Mouse (Mus musculus): ENCODE results near the gene Sptbn4. TPM values are rescaled to one million over a fixed set of nuclear protein-coding genes. Genes with fewer than 3 reads are reported as not detected.
A peak's percentile ranks its signal among the peaks of the same experiment; 100 is the strongest.

Gene Sptbn4
- total RNA-seq, 2 experiments from 2014 or later = 0.74 to 0.87 TPM

- intact Hi-C loops (cut with DNase I) = no loop called here
- DNase-seq = peak; percentile 8 to 48
Measured at GRCm38 (mm10) chr7:27396184-27397047, 51.1 kb downstream of the Sptbn4 start.

- DNase-seq = no peak
- intact Hi-C loops (cut with DNase I) = no loop called here
Measured at GRCm38 (mm10) chr7:27395521-27396183, 51.8 kb downstream of the Sptbn4 start.

GRCm38 (mm10) chr7:27391416-27391815 is 56.1 kb downstream of the Sptbn4 start:
- intact Hi-C loops (cut with DNase I) = no loop called here
- no peak for DNase-seq

GRCm38 (mm10) chr7:27389213-27389612 is 58.3 kb downstream of the Sptbn4 start:
- DNase-seq = no peak
- intact Hi-C loops (cut with DNase I) = no loop called here

GRCm38 (mm10) chr7:27384731-27385130 is 62.8 kb downstream of the Sptbn4 start:
- intact Hi-C loops (cut with DNase I) = loop anchor here (1.0 kb wide), 1 partner anchor 48 kb away; no protein-coding TSS in a partner anchor
- DNase-seq = peak; percentile 48 to 79

GRCm38 (mm10) chr7:27384134-27384533 is 63.4 kb downstream of the Sptbn4 start:
- intact Hi-C loops (cut with DNase I) = loop anchor here (1.0 kb wide), 1 partner anchor 48 kb away; no protein-coding TSS in a partner anchor
- DNase-seq = no peak

- intact Hi-C loops (cut with DNase I) = no loop called here
- DNase-seq = no peak
Measured at GRCm38 (mm10) chr7:27383233-27383632, 64.3 kb downstream of the Sptbn4 start.

- intact Hi-C loops (cut with DNase I) = no loop called here
- DNase-seq = no peak
Measured at GRCm38 (mm10) chr7:27381560-27381959, 65.9 kb downstream of the Sptbn4 start.

- intact Hi-C loops (cut with DNase I) = no loop called here
- DNase-seq = no peak
Measured at GRCm38 (mm10) chr7:27381009-27381408, 66.5 kb downstream of the Sptbn4 start.

- intact Hi-C loops (cut with DNase I) = no loop called here
- DNase-seq = no peak
Measured at GRCm38 (mm10) chr7:27379836-27380235, 67.7 kb downstream of the Sptbn4 start.

- no peak for DNase-seq
- intact Hi-C loops (cut with DNase I) = no loop called here
Measured at GRCm38 (mm10) chr7:27378431-27378830, 69.1 kb downstream of the Sptbn4 start.

- DNase-seq = no peak
- intact Hi-C loops (cut with DNase I) = no loop called here
Measured at GRCm38 (mm10) chr7:27375274-27375673, 72.2 kb downstream of the Sptbn4 start.

- intact Hi-C loops (cut with DNase I) = no loop called here
- peak in 1 of 2 experiments; percentile 10 for DNase-seq
Measured at GRCm38 (mm10) chr7:27371715-27372462, 75.6 kb downstream of the Sptbn4 start.

GRCm38 (mm10) chr7:27369111-27369510 is 78.4 kb downstream of the Sptbn4 start:
- no peak for DNase-seq
- intact Hi-C loops (cut with DNase I) = no loop called here

GRCm38 (mm10) chr7:27367976-27368375 is 79.5 kb downstream of the Sptbn4 start:
- DNase-seq = no peak
- intact Hi-C loops (cut with DNase I) = no loop called here

- DNase-seq = no peak
Measured at GRCm38 (mm10) chr7:27366082-27366844, 81.2 kb downstream of the Sptbn4 start.

GRCm38 (mm10) chr7:27364379-27364778 is 83.1 kb downstream of the Sptbn4 start:
- no peak for DNase-seq
- intact Hi-C loops (cut with DNase I) = no loop called here

More at GRCm38 (mm10) chr7:27366082-27366844, 81.2 kb downstream of the Sptbn4 start:
- intact Hi-C loops (cut with DNase I) = no loop called here

- intact Hi-C loops (cut with DNase I) = loop anchor here (2.0 kb wide), 1 partner anchor 25 kb away; the partner anchor contains the start of gene Ltbp4
- DNase-seq = peak; percentile 99
Measured at GRCm38 (mm10) chr7:27361283-27361946, 86.1 kb downstream of the Sptbn4 start.

GRCm38 (mm10) chr7:27360749-27361148 is 86.7 kb downstream of the Sptbn4 start:
- intact Hi-C loops (cut with DNase I) = loop anchor here (2.0 kb wide), 1 partner anchor 24 kb away; the partner anchor contains the start of gene Ltbp4
- DNase-seq = no peak

Data from heart, postnatal 10 days (tissue).